Mouse (Mus musculus) embryo, embryonic 11.5 days (tissue): ENCODE measurements around the gene Hps4.

Experiments used
- DNase-seq: peaks from one replicate; pipeline ENCODE4 v3.0.0-alpha.2; 2012; ENCODE audit warnings: low read depth, low spot score

Gene Hps4

GRCm38 (mm10) chr5:112323246-112323645, 19.6 kb upstream of the Hps4 start:
- no peak for DNase-seq

DNA sequence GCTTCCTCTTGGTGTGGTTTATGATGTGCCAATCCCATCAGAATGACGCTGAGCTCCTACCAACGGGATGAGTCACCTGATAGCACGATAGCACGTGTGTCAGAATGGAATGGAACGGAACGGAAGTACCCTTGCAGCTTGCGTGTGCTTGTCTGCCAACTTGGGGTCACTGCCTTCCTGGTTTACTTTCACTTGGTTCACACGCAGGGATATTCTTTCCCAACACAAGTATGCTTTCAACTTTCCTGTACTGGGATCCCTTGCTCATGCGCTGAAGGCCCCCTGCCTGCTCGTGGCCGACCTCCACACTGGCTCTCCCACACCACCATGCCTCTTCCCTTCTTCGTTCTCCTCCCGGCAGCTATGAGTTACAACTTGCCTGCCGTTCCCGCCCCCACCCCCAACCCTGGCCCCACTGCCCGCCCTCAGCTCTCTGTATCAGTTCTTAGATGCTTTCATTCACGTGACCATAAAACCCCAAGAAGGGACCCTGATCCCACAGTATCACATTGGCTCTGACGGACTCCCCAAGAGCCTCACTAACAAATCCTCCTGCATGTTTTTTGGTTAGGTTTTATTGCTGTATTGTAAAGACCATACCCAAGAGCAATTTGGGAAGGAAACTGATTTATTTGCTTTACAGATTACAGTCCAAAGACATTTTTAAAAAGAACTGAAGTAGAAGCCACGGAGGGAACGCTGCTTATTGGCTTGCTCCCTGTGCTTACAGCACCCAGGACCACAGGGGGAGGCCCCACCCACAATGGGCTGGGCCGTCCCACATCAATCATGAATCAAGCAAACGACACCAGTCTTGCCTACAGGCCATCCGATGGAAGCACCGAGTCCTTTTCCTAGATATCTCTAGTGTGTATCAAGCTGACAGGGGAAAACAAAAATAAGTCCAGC, 18.0 kb upstream of the Hps4 start:
- DNase-seq, result peak; percentile 35

GRCm38 (mm10) chr5:112325546-112326445, 17.1 kb upstream of the Hps4 start, which contains the start of gene Tfip11:
TSS of gene Tfip11 (plus strand) at chr5:112326358.
- DNase-seq, result peak; percentile 94

DNA sequence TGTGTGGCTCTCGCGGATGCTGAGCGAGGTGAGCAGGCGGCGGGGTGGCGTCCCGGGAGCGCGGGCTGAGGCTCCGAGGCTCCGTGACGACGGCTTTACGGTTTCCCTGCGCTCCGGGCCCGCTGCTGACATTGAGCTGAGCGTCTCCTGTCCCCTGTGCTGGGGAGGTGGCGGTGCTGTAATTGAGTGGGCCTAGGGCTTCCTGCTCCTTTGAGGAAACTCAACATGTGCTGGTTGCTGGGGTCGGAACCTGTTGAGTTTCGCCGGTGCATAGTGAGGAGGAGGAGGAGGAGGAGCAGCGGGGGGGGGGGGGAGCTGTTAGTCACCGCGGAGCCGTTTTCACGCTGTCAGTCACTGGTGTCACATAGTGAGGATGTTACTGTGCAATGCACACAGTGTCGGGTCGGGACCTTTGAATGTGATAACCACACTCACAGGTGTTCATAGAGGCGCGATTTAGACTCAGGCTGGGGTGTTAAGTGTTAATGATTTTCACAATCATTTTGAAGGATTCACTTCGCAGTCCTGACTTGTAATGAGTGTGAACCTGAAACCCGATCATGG, 16.4 kb upstream of the Hps4 start:
- no peak for DNase-seq

DNA sequence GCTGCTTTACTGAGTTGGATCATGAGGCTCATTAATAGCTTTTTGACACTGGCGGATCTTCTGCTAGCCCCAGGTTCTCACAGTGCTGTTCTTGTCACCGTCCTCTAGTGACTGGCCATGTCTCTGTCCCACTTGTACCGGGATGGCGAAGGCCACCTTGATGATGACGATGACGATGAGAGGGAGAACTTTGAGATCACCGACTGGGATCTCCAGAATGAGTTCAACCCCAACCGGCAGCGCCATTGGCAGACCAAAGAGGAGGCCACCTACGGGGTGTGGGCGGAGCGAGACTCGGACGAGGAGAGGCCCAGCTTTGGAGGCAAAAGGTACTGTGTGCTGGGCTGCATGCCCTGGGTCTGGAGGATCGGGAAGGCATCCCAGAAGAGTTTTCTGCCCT, 15.0 kb upstream of the Hps4 start:
- no peak for DNase-seq

DNA sequence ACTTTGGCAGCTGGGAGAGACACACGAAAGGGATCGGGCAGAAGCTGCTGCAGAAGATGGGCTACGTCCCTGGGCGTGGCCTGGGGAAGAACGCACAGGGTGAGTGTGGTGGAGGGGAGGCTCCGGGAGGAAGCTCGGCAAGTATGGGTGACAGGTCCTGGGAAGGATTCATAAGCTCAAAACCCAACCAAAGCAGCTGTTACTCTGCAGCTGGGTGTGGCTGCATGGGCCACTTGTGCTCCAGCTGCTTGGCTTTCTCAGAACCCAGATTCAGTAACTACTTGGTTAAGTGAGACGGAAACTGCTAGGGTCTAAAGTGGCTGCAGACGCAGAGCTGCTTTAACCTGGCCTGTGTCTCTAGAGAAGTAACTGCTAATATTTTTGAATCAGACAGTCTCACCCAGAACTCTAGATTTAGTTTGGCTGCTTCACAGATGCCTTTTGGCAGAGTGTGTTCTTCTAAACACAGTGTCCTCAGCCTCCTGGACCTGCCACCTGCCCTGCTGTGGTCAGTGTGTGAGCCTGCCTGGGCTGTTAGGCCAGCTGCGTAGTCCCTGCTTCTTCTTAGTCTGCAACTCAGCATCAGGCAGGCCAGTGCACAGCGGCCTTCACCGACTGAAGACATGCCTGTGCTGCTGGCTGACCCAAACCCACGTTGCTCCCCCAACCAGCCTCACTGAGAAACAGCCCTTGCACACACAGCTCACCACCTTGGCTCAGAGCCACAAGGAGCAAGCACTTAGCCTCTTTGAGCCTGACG, 12.9 kb upstream of the Hps4 start:
- no peak for DNase-seq

GRCm38 (mm10) chr5:112335473-112335872, 7.4 kb upstream of the Hps4 start:
- no peak for DNase-seq

- no peak for DNase-seq
These were observed 5.9 kb upstream of the Hps4 start for GRCm38 (mm10) chr5:112337004-112337403.

- DNase-seq, result no peak
These were observed 3.7 kb upstream of the Hps4 start for GRCm38 (mm10) chr5:112339215-112339614.

DNA sequence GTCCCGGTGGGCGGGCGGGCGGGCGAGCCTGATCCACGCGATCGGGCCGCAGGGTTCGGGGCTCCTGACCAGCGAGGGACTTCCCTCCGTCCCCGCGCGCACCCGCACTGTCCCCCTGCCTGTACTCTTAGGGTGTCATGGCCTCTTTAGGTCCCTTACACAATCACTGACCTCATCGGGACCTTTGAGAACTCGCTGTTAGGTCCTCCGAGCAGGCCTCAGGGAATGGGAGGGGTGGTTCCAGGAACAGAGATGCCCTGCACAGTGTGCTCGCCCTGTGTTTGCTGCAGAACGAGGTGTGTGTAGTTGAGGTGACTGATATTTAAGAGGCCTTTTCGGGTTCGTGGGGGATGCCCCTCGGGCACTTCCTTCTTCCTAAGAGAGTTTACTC, 317 bp downstream of the Hps4 start:
- no peak for DNase-seq

DNA sequence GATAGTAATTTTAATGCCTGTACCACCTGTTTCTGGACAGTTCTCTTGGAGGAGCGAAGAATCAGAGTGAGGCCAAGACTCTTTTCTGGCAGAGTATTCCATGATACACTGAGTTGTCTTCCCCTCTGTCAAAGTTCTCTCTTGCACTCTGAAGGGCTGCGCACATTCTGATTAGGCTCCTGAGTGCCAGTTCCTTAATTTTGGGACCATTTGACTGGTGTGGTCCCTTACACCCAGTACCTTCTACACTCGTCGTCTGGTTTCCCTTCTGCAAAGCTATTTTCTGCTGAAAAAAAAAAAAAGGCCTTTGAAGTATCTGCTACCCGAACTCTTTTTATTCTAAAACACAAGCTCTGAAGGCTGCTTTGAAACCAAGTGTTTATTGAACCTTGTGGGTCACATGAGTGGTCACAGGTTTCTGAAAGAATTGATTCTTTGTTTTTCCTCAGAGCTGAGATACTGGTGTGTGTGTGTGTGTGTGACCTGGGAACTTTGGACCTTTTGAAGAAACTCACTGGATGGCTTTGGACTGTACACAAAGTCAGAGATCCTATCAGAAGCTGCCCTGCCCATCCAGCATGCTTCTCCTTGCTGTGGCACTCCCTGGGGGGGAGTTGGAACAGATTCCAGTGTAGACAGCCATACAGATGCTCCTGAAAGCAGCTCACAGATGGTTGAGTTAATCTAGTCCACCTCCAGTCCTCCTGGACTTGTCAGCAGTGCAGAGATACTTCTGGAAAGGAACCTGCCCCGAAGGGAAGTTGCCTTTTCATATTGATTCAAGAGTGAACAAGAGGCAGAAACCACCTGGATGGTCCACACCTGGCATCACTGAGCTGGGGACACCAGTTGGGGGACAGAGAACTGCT, 1.4 kb downstream of the Hps4 start:
- no peak for DNase-seq

DNA sequence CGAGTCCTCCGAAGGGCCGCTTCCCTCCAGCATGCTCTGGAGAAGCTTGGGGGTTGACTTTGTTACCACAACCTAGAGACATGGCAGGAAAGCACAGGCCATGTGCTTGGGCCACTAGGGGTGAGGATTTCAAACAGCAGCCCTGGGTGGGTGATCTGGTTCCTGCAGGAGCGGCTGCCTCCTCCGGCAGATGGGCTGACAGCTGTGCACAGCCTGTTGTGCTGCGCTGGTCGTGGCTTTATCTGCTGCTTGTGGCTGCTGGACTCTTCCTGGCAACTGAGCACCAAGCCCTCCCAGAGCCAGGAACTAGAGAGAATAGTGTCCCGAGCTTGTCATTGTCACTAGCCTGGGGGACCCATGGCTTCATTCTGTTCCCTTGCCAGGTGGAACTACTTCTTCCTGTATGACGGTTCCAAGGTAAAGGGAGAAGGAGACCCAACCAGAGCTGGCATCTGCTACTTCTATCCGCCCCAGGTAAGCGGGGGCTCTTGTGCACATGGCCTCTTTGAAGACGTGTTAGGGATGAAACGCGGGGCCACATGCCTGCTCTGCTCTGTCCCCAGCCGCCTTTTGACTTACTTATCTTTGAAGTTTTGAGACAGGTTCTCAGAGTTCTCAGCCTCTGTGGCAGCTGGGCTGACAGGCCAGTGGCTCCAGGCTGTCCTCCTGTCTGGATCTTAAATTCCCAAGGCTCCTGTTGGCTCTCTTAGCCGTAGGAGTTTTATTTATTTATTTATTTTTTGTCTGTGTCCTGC, 3.5 kb downstream of the Hps4 start:
- DNase-seq, result no peak

GRCm38 (mm10) chr5:112349169-112349568, 6.3 kb downstream of the Hps4 start:
- no peak for DNase-seq

- no peak for DNase-seq
These were observed 12.6 kb downstream of the Hps4 start for GRCm38 (mm10) chr5:112355493-112355892.

DNA sequence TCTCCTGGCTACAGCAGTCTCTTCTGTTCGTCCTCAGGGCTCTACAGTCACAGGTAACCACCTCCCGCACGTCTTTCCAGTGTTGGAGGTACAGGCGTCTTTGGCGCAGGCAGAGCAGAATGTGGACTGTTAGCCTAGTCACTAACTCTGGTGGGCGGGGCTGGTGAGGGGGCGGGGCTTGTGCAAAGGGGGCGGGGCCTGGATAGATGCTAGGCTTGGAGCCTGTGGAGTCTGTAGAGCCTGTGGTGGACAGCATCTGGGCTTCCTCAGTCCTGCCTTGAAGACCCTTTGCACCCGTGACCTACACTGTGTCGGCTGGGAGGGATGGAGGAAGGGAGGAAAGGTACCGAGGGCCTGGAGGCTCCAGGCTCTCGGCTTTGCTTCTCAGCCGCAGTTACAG, 13.0 kb downstream of the Hps4 start, which contains the start of gene Gm6583:
Gene Gm6583 (minus strand): TSS at position 124 of the 400 bp plus-strand sequence.
- DNase-seq, result no peak

DNA sequence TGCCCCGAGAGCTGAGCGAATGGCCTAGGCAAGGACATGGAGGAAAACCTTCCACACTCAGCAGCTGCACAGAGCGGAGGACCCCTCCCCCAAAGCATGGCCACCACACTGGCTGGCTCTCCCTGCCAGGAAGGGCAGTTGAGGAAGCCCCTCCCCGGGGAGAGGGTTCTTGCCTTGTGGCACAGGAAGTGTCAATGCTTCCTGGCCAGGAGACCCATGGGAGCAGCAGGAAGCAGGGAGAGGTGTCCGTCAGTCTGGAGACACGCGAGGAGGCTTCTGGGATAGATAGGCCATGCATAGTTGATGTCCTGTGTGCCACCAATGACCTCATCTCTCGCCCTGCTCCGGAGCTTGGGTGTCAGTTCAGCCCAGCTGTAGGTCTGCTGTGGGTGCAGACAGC, 13.4 kb downstream of the Hps4 start:
- no peak for DNase-seq

GRCm38 (mm10) chr5:112359520-112359919, 16.6 kb downstream of the Hps4 start:
- no peak for DNase-seq

GRCm38 (mm10) chr5:112360077-112360476, 17.2 kb downstream of the Hps4 start:
- no peak for DNase-seq

DNA sequence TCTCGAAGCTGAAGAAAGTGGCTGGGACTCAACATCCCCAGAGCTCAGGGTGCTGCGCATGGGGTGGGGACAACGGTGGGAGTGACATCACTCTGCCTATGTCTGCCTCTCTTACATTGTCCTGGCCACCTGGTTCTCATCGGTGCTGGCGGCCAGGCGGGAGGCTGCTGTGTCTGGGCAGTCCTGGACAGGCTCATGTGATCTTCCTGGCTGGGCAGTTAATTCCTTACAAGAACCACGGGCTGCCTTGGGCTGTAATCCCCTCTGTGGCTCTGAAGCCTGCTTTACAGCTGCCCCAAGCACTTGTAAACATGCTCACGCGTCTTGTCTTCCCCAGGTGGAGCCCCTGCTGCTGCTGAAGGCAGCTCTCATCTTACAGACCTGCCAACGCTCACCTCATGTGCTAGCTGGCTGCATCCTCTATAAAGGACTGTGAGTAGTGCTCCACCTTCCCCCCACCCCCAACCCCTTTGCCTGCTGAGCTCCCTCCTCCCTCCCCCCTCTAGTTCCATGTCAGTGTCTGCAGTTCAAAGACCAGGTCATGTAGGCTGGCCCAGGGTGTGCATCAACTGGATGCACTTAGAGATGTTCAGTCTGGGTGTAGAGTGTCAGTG, 21.4 kb downstream of the Hps4 start:
- no peak for DNase-seq
